Mouse (Mus musculus) heart, adult 9 months (tissue): ENCODE data around the gene Gm17087.
A peak's percentile ranks its signal among the peaks of the same experiment; 100 is the strongest.

Source experiments
- DNase-seq, 2 experiments: peaks; one replicate each; pipeline ENCODE4 v3.0.0; 2022; ENCODE audit warnings: low spot score in 2 of 2

Gm17087 gene

GRCm38 (mm10) chr17:8546366-8546765, 20.4 kb downstream of the Gm17087 start:
- no peak for DNase-seq

GRCm38 (mm10) chr17:8541974-8542538, 24.7 kb downstream of the Gm17087 start:
- no peak for DNase-seq

- DNase-seq, result no peak
Observed at GRCm38 (mm10) chr17:8538102-8538501, 28.6 kb downstream of the Gm17087 start.

GRCm38 (mm10) chr17:8536522-8536921, 30.2 kb downstream of the Gm17087 start:
- DNase-seq, result no peak

GRCm38 (mm10) chr17:8533828-8534227, 32.9 kb downstream of the Gm17087 start:
- no peak for DNase-seq

GRCm38 (mm10) chr17:8532609-8533008, 34.1 kb downstream of the Gm17087 start:
- no peak for DNase-seq

GRCm38 (mm10) chr17:8528641-8529040, 38.1 kb downstream of the Gm17087 start:
- DNase-seq, result no peak

GRCm38 (mm10) chr17:8526815-8527261, 39.9 kb downstream of the Gm17087 start:
- DNase-seq, result no peak

GRCm38 (mm10) chr17:8525971-8526740, 40.6 kb downstream of the Gm17087 start:
- DNase-seq, result no peak

- peak; percentile 23 to 25 for DNase-seq
Observed at GRCm38 (mm10) chr17:8525225-8525721, 41.5 kb downstream of the Gm17087 start, which contains the start of gene Pde10a. Gene Pde10a (plus strand): TSS chr17:8525372.

GRCm38 (mm10) chr17:8524387-8525165, 42.2 kb downstream of the Gm17087 start:
- peak; percentile 75 to 82 for DNase-seq

GRCm38 (mm10) chr17:8523986-8524385, 42.8 kb downstream of the Gm17087 start:
- DNase-seq, result no peak

- DNase-seq, result no peak
Observed at GRCm38 (mm10) chr17:8516006-8516405, 50.7 kb downstream of the Gm17087 start.
